Mouse (Mus musculus): ENCODE data around the gene Grk4. TPM values are rescaled to one million over a fixed set of nuclear protein-coding genes. Genes with fewer than 3 reads are reported as not detected.

Gene Grk4
- 10 to 100 TPM; 10.0 to 13.2 TPM for polyA plus RNA-seq (2017; shearing (Covaris generic))

DNA sequence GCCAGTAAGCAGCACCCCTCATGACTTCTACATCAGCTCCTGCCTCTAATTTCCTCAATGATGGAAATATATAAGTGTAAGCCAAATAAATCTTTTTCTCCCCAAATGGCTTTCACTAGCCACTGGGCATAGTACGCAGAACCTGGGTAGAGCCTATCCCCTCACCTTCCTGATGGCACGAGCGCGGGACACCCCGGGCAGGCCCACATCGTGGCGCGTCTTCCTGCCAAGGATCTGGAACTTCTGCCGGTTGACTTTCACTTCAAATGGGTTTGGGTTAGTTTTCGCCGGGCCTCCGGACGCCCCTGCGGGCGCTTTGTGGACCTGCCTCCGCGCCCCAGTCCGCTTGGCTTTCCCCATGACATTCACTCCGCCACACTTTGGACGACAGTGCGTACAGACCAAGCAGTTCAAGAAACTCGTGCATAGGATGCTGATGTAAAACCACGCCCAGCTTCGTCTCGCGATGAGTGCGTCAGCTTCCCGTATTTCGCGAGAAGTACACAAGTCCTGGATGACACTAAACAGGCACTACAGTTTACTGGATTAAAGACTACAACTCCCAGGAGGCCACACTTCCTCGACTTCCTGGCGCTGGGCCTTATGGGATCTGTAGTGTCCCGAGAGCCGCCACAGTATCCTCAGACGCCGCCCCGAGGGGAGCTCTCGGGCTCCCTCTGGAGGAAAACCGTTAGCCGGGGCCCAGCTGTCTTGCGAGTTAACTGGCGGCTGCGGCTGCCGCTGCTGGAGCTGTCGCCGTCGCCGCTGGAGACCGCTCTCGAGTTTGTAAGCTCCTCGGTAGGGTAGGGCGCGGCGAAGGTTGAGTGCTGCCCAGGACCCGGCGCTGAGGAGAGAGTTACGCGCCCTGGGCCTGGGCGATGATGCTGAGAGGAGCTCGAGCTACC is at the start of gene Grk4, which contains the start of gene Nop14:
TSS of gene Grk4 (plus strand) at position 694 of the 905 bp plus-strand sequence.
TSS of gene Nop14 (minus strand) at position 463 of the 905 bp plus-strand sequence.

DNA sequence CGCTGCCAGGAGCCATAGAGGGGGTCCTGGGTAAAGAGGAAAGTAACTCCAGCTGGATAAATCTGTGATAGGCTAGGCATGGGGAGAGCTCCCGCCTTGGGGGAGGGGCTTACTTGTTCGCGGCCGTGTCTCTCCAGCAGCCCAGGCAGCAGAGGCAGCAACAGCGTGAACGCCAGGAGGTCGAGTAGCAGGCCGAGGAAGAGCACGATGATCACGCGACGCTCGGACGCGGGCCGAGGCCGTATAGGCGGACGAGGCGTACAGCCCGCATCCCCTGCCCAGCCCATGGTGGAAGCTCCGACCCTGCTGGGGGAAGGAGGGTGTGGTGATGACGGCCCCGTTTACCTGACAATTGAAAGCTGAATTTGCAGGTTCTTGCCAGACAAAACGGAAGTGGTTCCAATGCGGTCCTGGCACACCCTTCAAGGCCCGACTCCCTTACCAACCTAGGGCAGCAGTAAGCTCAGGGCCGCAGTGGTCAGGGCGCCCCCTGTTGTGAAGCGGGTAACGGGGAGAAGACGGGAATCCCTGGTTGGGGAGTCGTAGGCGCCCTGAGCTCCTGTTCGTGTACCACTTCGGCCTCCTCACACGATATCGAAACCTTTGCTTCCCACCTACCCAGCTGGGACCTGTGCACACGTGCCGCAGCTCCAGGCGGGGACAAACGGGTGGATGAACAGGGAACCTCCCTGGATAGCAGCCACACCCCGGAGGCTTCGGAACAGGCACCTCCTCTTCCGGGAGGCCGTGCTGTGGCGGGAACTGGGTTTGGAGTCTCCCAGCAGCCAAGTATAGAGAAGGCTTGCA is 23.5 kb upstream of the Grk4 start, which contains the start of gene Mfsd10:
TSS of gene Mfsd10 (minus strand) at position 732 of the 807 bp plus-strand sequence.

DNA sequence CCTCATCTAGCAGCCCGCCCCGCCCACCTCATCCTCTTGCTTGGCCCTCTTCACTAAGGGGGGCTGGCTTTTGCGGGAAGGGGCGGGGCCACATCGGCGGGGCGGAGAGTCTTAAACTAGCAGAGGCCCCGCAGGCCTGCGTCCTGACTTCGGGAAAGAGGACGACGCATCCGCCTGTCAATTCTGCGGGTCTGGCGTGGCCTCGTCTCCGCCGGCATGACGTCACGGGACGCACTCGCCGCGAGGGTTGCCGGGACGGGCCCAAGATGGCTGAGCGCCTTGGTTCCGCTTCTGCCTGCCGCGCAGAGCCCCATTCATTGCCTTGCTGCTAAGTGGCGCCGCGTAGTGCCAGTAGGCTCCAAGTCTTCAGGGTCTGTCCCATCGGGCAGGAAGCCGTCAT is 101.3 kb downstream of the Grk4 start, which contains the start of gene Htt:
TSS of gene Htt (plus strand) at position 232 of the 400 bp plus-strand sequence.

Other genes starting within 250 kb of the Grk4 start
- gene Tnip2, start 146.4 kb upstream of the Grk4 start, polyA plus RNA-seq (2017; shearing (Covaris generic)): 10 to 100 TPM; 25.1 to 40.9 TPM
- 10 to 100 TPM; 16.1 to 18.9 TPM for gene Sh3bp2, start 134.5 kb upstream of the Grk4 start, polyA plus RNA-seq (2017; shearing (Covaris generic))
- gene Add1, start 86.7 kb upstream of the Grk4 start, polyA plus RNA-seq (2017; shearing (Covaris generic)): 100 to 1,000 TPM; 214 to 234 TPM
- 100 to 1,000 TPM in 1 of 2 experiments, 10 to 100 TPM in 1; 71.3 to 139 TPM for gene Mfsd10, start 23.2 kb upstream of the Grk4 start, polyA plus RNA-seq (2017; shearing (Covaris generic))
- gene Nop14, start 231 bp upstream of the Grk4 start, polyA plus RNA-seq (2017; shearing (Covaris generic)): 10 to 100 TPM; 27.5 to 39.1 TPM
- 10 to 100 TPM; 13.6 to 18.3 TPM for gene Htt, start 101.4 kb downstream of the Grk4 start, polyA plus RNA-seq (2017; shearing (Covaris generic))
- under 1 TPM; 0.23 to 0.25 TPM for gene Msantd1, start 247.6 kb downstream of the Grk4 start, polyA plus RNA-seq (2017; shearing (Covaris generic))

All from activated CD4-positive, CD25-positive, alpha-beta regulatory T cell (primary cell).